Mouse (Mus musculus) adrenal gland, postnatal 0 days (tissue): ENCODE results near the gene Myrfl. TPM values are rescaled to one million over a fixed set of nuclear protein-coding genes. Genes with fewer than 3 reads are reported as not detected.

Source experiments
- polyA plus RNA-seq: library from polyadenylated mRNA; unstranded; fragments of >200 nt; fragmentation: Nextera tagmentation; extraction: Ambion mirVana; gene quantifications from 2 replicates; pipeline ENCODE4 v1.2.1, GENCODE M21; 2015

The Myrfl gene
- 0.03 and 0.10 TPM in 2 replicates for polyA plus RNA-seq

GRCm38 (mm10) chr10:116896336-116897177, at the start of gene Myrfl:
TSS of gene Myrfl (minus strand) at chr10:116896919.

Other genes with a start within 250 kb of the Myrfl start
- gene Rab3ip, start 53.9 kb upstream of the Myrfl start, polyA plus RNA-seq: 14.2 and 17.8 TPM in 2 replicates
- not detected in 2 replicates for gene Gm10271, start 75.7 kb upstream of the Myrfl start, polyA plus RNA-seq
- gene Best3, start 89.4 kb upstream of the Myrfl start, polyA plus RNA-seq: 0.30 and 0.47 TPM in 2 replicates
- not detected in 2 replicates for gene Lrrc10, start 148.4 kb upstream of the Myrfl start, polyA plus RNA-seq
- 118 and 143 TPM in 2 replicates for gene Cct2, start 166.9 kb upstream of the Myrfl start, polyA plus RNA-seq